Mouse (Mus musculus) sigmoid colon, adult 10 weeks (tissue): ENCODE results near the gene Rora. TPM values are rescaled to one million over a fixed set of nuclear protein-coding genes. Genes with fewer than 3 reads are reported as not detected.

Experiments
- polyA plus RNA-seq: library from polyadenylated mRNA; stranded (reverse); fragments of 350-450 nt; fragmentation: Illumina TruSeq; extraction: RNeasy Lipid Tissue Mini Kit (QIAGEN cat#74804); gene quantifications from one replicate; pipeline ENCODE4 v1.2.3, GENCODE M21; 2014; ENCODE audit warnings: low read depth, low replicate concordance

The Rora gene
- polyA plus RNA-seq = 9.6 TPM

DNA sequence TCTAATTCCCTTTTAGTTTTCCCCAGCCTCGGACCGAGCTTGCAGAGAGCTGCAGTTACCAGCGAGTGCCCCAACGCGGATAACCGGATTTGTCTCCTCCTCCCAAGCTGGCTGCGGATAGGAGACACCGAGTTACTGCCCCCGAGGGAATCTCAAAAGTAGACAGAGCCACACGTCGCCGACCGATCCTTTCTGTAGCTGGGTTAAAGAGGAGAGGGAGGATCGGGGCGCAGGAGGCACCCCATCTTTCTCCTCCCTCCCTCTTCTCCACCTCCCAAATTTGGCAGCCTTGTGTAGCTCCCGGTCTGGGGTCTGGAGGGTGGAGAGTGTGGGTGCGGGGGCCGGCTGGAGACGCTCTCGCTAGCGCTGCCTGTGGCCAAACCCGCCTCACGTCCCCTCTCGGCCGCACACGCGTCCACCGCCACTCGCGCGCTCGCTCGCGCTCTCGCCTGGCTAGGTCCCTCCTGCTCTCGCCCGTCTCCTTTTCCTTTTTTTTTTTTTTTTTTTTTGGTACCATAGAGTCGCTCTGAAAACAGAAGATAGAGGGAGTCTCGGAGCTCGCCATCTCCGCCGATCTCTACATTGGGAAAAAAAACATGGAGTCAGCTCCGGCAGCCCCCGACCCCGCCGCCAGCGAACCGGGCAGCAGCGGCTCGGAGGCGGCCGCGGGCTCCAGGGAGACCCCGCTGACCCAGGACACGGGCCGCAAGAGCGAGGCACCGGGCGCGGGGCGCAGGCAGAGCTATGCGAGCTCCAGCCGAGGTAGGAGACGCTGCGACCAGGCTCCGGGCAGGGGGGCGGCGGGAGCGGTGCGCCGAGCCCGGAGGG is at the start of gene Rora:
Gene Rora (plus strand): TSS at position 576 of the 828 bp plus-strand sequence.

DNA sequence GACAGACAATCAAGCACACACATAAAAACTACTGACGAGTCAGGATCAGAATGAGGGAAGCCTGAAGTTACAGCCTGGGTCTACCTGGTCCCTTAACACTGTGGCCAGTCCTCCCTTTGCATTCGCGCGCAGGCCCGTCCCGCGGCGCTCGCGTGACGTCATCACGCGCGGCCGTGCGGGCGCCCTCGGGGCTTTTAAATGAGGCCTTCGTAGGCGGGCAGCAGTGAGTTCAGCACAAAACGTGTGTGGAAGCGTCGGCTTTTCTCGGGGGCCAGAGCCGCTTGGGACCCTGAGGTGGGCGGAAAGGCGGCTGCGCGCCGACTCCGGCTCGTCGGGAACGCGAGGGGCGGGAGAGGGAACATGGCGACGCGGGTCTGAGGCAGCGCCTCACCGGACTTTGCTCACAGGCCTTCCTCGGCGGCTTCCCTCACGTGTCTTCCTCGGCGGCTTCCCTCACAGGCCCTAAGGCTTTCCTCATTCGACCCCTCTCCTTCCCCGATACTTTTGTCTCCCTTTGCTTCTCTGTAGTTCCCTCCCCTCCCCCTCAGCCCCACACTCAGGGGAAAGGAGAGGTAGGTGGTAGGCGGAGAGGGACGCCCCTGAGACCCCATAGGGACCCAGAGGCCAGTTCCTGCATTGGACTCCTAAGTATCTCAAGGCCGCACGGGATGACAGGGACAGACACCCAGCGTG is 744.3 kb downstream of the Rora start, which contains the start of gene Ice2:
Gene Ice2 (plus strand): TSS at position 147 of the 693 bp plus-strand sequence.

